Mouse (Mus musculus) frontal cortex, adult (tissue): Measurements from ENCODE around the gene Calr3.

Source experiments
- ATAC-seq: cut with Nextera tagmentation; 2 replicates; pipeline ENCODE4 v1.9.2; 2017; ENCODE audit warnings: mild to moderate bottlenecking, moderate library complexity, mixed read lengths; ENCODE audit not compliant: low TSS enrichment

The Calr3 gene

DNA sequence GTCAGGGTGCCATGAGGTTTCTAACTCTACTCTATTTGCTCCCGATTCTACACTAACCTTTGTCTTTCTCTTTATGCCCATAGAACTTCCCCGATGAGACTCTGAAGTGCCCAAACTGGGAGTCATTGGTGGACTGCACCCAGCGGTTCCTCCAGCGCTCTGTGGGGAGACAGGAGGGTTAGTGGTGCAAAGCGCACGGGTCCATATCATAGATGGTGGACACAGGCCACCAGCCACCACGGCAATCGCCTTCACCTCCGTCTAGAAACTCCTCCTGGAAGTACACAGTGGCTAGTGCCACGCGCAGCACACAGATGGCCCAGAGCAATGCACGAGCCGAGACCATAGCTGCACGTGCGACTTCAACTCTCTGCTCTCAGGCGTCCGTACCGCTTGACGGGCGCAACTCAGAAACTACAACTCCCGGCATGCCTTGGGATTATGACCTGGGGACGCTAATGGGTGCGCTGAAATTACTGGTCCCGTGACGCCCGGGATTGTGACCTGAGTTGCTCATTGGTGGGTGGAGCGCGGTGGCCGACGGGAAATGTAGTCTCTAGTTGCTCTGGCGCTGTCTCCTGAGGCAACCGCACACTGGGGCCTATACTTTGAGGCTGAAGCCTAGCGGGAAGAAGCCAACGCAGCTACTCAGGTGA lies at the start of gene Calr3, which contains the start of gene 1700030K09Rik:
TSS of gene Calr3 (minus strand) at position 533 of the 656 bp plus-strand sequence.
TSS of gene 1700030K09Rik (plus strand) at position 543 of the 656 bp plus-strand sequence.
- ATAC-seq, result peak; percentile 99

DNA sequence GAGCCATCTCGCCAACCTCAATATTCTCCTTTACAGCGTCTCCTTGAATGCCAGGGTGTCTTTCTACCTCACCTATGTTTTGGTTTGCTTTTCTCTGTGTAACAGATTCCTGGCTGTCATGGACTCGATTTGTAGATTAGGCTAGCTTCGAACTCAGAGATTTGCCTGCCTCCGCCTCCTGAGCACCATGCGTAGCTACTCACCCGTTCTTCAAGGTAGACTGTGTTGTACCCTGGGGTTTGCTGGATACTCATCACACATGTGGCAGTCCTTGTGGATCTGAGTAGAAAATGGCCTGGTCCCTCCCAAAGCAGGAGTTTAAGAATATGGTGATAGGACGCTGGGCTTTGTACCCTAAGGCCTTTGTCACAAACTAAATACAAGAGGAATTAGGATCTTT lies 49.7 kb upstream of the Calr3 start:
- no peak for ATAC-seq

GRCm38 (mm10) chr8:72492622-72493081 lies 49.0 kb upstream of the Calr3 start:
- ATAC-seq, result peak; percentile 87

DNA sequence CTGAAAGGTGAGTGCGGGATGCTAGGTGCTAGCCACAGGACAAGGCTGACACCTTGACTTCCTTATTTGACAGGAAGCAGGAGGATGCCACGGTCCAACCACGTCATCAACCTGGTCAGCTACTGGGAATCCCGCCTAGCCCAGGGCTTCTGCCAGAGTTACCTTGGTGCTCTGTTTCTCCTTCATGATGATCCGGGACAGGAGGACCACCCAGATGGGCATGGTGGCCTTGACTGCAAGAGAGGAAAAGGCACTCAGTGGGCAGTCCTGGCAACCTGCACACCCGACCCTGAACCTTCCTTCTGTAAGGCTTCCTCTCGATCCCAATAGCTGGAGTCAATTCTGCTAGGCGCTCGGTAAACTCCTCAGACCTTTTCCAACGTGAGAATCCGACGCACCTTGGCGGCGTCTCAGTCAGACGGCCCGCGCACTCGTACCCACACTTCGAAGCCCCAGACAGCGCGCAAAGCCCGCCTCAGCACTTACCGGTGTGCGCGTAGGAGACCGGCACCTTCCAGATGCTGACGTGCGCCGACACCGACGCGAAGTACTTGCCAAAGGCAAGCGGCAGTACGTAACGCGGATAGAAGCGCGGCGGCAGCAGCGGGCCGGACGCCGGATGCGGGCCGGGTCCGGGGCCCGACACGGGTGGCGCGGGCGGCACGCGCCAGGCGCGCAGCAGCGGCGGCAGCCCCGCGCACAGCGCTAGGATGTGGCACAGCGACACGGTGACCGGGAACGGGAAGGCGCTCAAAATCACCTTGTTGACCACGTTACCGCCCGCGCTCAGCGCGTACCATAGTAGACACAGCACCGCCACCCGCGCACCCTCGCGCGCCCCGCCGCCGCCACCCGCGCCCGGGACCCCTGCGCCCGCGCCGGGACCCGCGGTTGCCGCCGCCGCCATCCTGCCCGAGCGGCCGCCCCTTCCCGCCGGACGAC lies 48.3 kb upstream of the Calr3 start, which contains the start of gene Slc35e1:
TSS of gene Slc35e1 (minus strand) at position 935 of the 942 bp plus-strand sequence.
- peak; percentile 32 for ATAC-seq

- ATAC-seq, result no peak
Observed at GRCm38 (mm10) chr8:72491017-72491416, 47.3 kb upstream of the Calr3 start.

DNA sequence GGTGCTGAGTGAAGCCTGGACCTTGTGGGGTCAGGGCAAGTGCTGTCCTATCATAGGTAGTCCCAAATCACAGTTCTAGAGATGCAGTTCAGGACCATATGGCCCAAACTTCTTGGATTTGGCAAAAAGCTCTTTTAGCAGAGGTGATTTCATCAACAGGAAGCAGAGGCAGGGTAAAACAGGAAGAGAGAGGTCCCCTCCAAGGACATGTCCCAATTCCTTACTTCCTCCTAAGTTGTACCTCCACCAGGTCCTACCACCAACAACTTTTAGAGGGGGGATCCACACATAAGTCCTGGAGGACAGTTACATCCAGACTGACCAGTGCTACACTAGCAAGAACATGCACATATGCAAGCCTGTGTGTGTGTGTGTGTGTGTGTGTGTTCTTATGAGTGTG lies 43.3 kb upstream of the Calr3 start:
- no peak for ATAC-seq

GRCm38 (mm10) chr8:72485456-72486199 lies 42.0 kb upstream of the Calr3 start:
- ATAC-seq, result peak; percentile 48; the same call in 1 of the 2 replicates

- peak; percentile 95 for ATAC-seq
Observed at GRCm38 (mm10) chr8:72474826-72475546, 31.3 kb upstream of the Calr3 start, which contains the start of gene Cherp. Gene Cherp, minus strand, starts transcription at chr8:72475226.

DNA sequence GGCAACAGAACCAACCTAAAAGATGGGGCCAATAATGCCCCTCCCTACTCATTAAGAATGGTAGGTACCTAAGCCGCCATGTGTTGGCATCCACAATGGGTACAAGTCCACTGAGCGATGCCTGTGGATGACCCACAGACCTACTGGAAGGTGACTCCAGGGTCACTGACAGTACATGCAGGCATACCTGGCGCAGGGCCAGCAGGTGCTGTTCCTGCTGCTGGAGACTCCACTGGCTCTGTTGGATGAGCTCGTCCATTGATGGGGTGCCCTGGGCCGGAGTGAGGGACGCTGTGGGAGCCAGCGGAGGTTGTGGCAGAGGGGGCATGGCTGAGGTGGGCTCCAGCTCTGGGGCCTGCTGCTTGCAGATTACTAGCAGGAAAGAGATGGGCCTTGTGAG lies 27.0 kb upstream of the Calr3 start:
- no peak for ATAC-seq

DNA sequence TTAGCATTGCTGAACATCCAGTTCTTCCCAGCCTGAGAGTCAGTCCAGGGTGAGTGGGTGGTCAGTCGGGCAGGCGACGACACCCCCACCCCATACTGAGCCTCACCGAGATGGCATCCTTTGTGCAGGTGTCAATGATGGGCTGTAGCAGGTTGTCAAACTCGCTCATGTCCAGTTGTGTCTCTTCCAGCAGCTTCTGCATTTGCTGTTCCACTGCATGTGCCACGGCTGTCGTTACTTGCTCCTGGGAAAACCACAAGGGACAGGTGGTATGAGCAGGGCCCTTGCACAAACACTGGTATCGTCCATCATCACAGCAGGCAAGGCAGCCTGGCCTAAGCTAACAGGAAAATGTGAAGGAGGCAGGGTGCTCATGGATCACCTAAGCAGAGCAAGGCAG lies 26.3 kb upstream of the Calr3 start:
- no peak for ATAC-seq

DNA sequence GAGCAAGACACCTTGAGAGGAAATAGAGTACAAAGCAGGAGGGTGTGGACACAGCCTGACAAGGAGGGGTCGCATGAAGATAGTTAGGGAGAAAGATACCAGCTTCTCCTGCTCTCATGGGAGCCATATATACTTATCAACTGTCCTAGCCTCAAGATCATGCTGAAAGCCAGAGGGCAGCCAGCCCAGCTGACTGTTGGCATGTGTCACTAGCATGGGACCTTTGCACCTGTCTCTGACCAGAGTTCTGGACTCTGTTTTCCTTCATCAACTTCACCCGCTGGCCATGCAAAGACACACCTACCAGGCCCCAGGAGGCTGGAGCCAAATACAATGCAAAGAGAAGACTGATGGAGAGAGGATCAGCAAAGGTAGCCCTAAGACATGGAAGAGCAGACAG lies 25.6 kb upstream of the Calr3 start:
- no peak for ATAC-seq

GRCm38 (mm10) chr8:72464211-72464610 lies 20.5 kb upstream of the Calr3 start:
- no peak for ATAC-seq

GRCm38 (mm10) chr8:72459881-72460533 lies 16.3 kb upstream of the Calr3 start:
- ATAC-seq, result no peak

GRCm38 (mm10) chr8:72458457-72458856 lies 14.8 kb upstream of the Calr3 start:
- no peak for ATAC-seq

DNA sequence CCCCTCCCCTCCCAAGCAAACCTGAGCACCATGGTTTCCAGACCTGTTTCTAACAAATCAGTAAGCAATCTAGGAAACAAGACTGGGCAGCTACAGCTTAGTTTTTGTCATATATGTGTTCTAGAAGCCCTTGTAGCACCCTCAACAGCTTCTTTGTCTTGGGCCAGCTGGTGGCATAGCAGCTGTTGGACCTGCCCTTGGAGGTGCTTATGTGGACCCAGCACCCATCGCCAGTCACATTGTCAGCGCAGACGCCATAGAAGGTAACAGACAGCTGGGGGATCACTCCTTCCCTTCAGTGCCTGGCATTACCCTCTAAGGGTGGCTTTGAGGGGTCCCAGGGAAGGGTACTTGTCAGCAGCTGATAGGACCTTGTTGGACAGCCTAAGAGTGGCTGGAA lies 14.1 kb upstream of the Calr3 start:
- no peak for ATAC-seq

GRCm38 (mm10) chr8:72455317-72455716 lies 11.6 kb upstream of the Calr3 start:
- ATAC-seq, result no peak

- ATAC-seq, result no peak
Observed at GRCm38 (mm10) chr8:72453904-72454303, 10.2 kb upstream of the Calr3 start.

DNA sequence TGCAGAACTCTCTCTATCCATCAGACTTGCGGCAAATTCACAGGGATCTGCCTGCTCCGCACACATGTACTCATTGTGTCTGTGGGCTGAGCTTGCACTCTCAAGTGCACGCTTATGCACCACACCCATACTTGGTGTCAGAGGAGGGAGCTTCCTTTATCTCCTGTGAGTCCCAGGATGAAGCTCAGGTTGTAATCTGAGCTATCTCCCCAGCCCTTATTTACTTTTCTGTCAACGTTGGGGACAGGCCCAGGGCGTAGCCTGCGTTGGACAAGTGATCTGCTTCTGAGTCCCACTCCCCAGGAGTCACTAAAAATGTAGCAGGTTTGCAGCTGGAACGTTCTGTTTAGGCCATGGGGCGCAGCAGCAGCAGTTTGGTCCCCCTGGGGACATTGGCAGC lies 7.8 kb upstream of the Calr3 start:
- ATAC-seq, result no peak

DNA sequence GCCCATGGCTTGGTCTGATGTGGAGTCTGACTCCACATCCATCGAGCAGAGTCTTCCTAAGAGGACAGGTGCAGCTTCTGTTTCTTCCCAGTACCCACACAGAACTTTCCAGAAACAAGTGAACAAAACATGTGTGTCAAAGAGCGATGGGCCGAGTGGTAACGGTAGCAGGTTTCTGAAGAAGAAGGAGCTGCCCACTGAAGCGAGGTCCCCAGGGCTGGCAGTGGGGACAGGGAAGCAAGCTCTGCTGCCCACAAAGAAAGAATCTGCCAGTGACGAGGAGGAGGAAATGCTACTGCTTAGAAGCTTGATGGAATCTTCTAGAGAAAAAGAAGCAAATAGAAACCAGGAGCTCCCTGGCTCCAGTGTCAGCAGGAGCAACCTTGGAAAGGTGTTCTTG lies 1.4 kb upstream of the Calr3 start:
- no peak for ATAC-seq

DNA sequence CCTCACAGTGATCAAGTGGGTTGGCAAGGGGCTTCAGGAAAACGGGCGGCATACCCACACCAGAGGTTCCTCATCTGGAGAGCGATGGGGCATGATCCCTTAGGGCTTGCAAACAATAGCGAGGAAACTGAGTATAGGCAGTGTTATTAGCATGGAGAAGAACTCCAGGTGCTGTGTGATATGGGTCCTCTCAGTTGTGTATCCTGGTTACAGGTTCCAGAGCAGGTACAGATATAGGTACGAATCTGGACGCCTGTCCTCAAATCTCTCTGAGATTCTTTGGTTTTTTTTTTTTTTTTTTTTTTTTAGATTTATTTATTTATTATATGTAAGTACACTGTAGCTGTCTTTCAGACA lies 302 bp upstream of the Calr3 start:
- ATAC-seq, result peak; percentile 50
